Mouse (Mus musculus): ENCODE data around the gene Zfp583. TPM values are rescaled to one million over a fixed set of nuclear protein-coding genes. Genes with fewer than 3 reads are reported as not detected.

Gene Zfp583
- polyA plus RNA-seq, 1 experiment from 2014 or later, result 7.7 TPM

- Histone ChIP-seq H3K36me3 (ENCODE audit: control insufficient read depth, insufficient read depth, low read length) (no peaks in the 10 kb centered on the region), H3K9ac (ENCODE audit: low read length) (peak overlapping the region; percentile 70), H3K27ac (ENCODE audit: low read depth, low read length) (no peak overlapping the region), H3K4me3 (ENCODE audit: low read depth, low read length) (peak overlapping the region; percentile 53), H3K4me2 (ENCODE audit: low read length) (peak overlapping the region; percentile 58), H3K27me3 (replicated peaks; ENCODE audit: control insufficient read depth, insufficient read depth, low read length) (no peaks in the 10 kb centered on the region), H3K9me3 (replicated peaks; ENCODE audit: control insufficient read depth, low read length) (no peaks in the 10 kb centered on the region), H3K4me1 (ENCODE audit: control insufficient read depth, insufficient read depth, low read length) (no peaks in the 10 kb centered on the region; the same call in 1 of the 2 replicates)
- peak; percentile 90 for DNase-seq (ENCODE audit: low spot score)
- no peak for ATAC-seq
- WGBS, result 4% methylated on average over 1 of the region's 1 CpGs
Measured at GRCm38 (mm10) chr7:6282749-6283148, 48.3 kb downstream of the Zfp583 start.

GRCm38 (mm10) chr7:6277906-6278305 lies 53.2 kb downstream of the Zfp583 start:
- DNase-seq (ENCODE audit: low spot score) (no peak), ATAC-seq (no peak)
- WGBS, result 60% methylated on average over 3 of the region's 3 CpGs

GRCm38 (mm10) chr7:6265695-6266094 lies 65.4 kb downstream of the Zfp583 start:
- Histone ChIP-seq H3K4me3 (ENCODE audit: low read depth, low read length) (no peak overlapping the region), H3K4me2 (ENCODE audit: low read length) (no peak overlapping the region), H3K27me3 (replicated peaks; ENCODE audit: control insufficient read depth, insufficient read depth, low read length) (no peaks in the 10 kb centered on the region), H3K9ac (ENCODE audit: low read length) (no peak overlapping the region), H3K27ac (ENCODE audit: low read depth, low read length) (no peak overlapping the region), H3K4me1 (ENCODE audit: control insufficient read depth, insufficient read depth, low read length) (no peaks in the 10 kb centered on the region), H3K36me3 (ENCODE audit: control insufficient read depth, insufficient read depth, low read length) (no peaks in the 10 kb centered on the region), H3K9me3 (replicated peaks; ENCODE audit: control insufficient read depth, low read length) (no peaks in the 10 kb centered on the region)
- DNase-seq (ENCODE audit: low spot score) (no peak), ATAC-seq (no peak)
- WGBS, result 63% methylated on average over 8 of the region's 8 CpGs

More at GRCm38 (mm10) chr7:6277906-6278305, 53.2 kb downstream of the Zfp583 start:
- Histone ChIP-seq H3K4me1 (ENCODE audit: control insufficient read depth, insufficient read depth, low read length) (no peaks in the 10 kb centered on the region), H3K9ac (ENCODE audit: low read length) (no peak overlapping the region), H3K27ac (ENCODE audit: low read depth, low read length) (no peak overlapping the region), H3K36me3 (ENCODE audit: control insufficient read depth, insufficient read depth, low read length) (no peaks in the 10 kb centered on the region), H3K9me3 (replicated peaks; ENCODE audit: control insufficient read depth, low read length) (no peaks in the 10 kb centered on the region), H3K27me3 (replicated peaks; ENCODE audit: control insufficient read depth, insufficient read depth, low read length) (no peaks in the 10 kb centered on the region), H3K4me2 (ENCODE audit: low read length) (no peak overlapping the region), H3K4me3 (ENCODE audit: low read depth, low read length) (no peak overlapping the region)

Other genes with a start within 250 kb of the Zfp583 start
- 12.6 and 13.8 TPM in 2 replicates for gene Zfp787, start 175.3 kb downstream of the Zfp583 start, polyA plus RNA-seq (2014; fragmentation: Nextera tagmentation; extraction: Ambion mirVana)
- gene Zfp444, start 159.1 kb downstream of the Zfp583 start, polyA plus RNA-seq (2014; fragmentation: Nextera tagmentation; extraction: Ambion mirVana), result 88.2 and 96.3 TPM in 2 replicates
- not detected in 2 replicates for gene Galp, start 134.2 kb downstream of the Zfp583 start, polyA plus RNA-seq (2014; fragmentation: Nextera tagmentation; extraction: Ambion mirVana)
- gene Zscan5b, start 109.0 kb downstream of the Zfp583 start, polyA plus RNA-seq (2014; fragmentation: Nextera tagmentation; extraction: Ambion mirVana), result not detected in 2 replicates
- not detected in 2 replicates for gene Epp13, start 78.6 kb downstream of the Zfp583 start, polyA plus RNA-seq (2014; fragmentation: Nextera tagmentation; extraction: Ambion mirVana)
- gene Zfp667, start 44.7 kb downstream of the Zfp583 start, polyA plus RNA-seq (2014; fragmentation: Nextera tagmentation; extraction: Ambion mirVana), result 11.7 and 13.5 TPM in 2 replicates
- 1.7 and 2.7 TPM in 2 replicates for gene Gm3854, start 12.5 kb upstream of the Zfp583 start, polyA plus RNA-seq (2014; fragmentation: Nextera tagmentation; extraction: Ambion mirVana)
- gene Zfp78, start 32.0 kb upstream of the Zfp583 start, polyA plus RNA-seq (2014; fragmentation: Nextera tagmentation; extraction: Ambion mirVana), result 4.5 and 5.9 TPM in 2 replicates
- 15.8 and 18.4 TPM in 2 replicates for gene Zfp28, start 52.0 kb upstream of the Zfp583 start, polyA plus RNA-seq (2014; fragmentation: Nextera tagmentation; extraction: Ambion mirVana)
- 3.0 and 3.5 TPM in 2 replicates for gene Smim17, start 67.4 kb upstream of the Zfp583 start, polyA plus RNA-seq (2014; fragmentation: Nextera tagmentation; extraction: Ambion mirVana)
- gene Gm20715, start 79.0 kb upstream of the Zfp583 start, polyA plus RNA-seq (2014; fragmentation: Nextera tagmentation; extraction: Ambion mirVana), result not detected in 2 replicates
- 0.14 TPM in 1 of 2 replicates, not detected in the other for gene Olfr1344, start 107.4 kb upstream of the Zfp583 start, polyA plus RNA-seq (2014; fragmentation: Nextera tagmentation; extraction: Ambion mirVana)
- not detected in 2 replicates for gene Olfr1336, start 124.9 kb upstream of the Zfp583 start, polyA plus RNA-seq (2014; fragmentation: Nextera tagmentation; extraction: Ambion mirVana)
- gene Olfr1346, start 135.8 kb upstream of the Zfp583 start, polyA plus RNA-seq (2014; fragmentation: Nextera tagmentation; extraction: Ambion mirVana), result not detected in 2 replicates
- gene Olfr5, start 155.7 kb upstream of the Zfp583 start, polyA plus RNA-seq (2014; fragmentation: Nextera tagmentation; extraction: Ambion mirVana), result not detected in 2 replicates
- gene Olfr1347, start 168.5 kb upstream of the Zfp583 start, polyA plus RNA-seq (2014; fragmentation: Nextera tagmentation; extraction: Ambion mirVana), result not detected in 2 replicates
- gene Olfr1348, start 177.5 kb upstream of the Zfp583 start, polyA plus RNA-seq (2014; fragmentation: Nextera tagmentation; extraction: Ambion mirVana), result not detected in 2 replicates
- gene Olfr1349, start 191.7 kb upstream of the Zfp583 start, polyA plus RNA-seq (2014; fragmentation: Nextera tagmentation; extraction: Ambion mirVana), result not detected in 2 replicates
- not detected in 2 replicates for gene Olfr1350, start 233.6 kb upstream of the Zfp583 start, polyA plus RNA-seq (2014; fragmentation: Nextera tagmentation; extraction: Ambion mirVana)